Mouse (Mus musculus): ENCODE measurements at regions not wholly inside any gene's neighbourhood (a gene's known extent, or its start where the extent isn't known, plus 50 kb on each side); places are given as distances from the start of the nearest gene placed in this dataset.
"Not testable (repeated sequence)": the region's sequence is repeated elsewhere in the genome, so short reads cannot be mapped to it uniquely, and the experiment has no call there.

DNA sequence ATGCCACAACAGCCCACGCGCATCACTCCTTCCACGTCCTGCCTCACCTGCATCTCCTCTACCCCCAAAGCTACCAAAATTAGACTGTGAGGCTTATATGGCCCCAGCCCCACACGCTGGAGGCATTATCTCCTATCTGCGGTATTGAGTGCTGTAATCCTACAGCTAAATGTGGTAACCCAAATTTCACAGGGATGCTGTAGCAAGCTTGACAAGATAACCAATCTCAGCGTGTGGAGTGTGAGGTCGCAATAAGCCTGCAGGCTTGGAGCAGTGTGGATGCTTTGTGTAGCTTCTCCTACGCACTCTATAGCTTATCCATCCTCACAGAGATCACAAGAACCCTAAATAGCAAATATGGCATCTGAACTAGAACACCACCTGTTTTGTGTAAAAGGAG, 251.2 kb upstream of the Kcnh8 start:
- H3K36me3 ChIP-seq (ENCODE audit: control insufficient read depth, insufficient read depth, low read length, poor library complexity, severe bottlenecking), result no peaks in the 10 kb centered on the region
- DNase-seq (ENCODE audit: low read depth, low spot score), result no peak
- no peaks in the 10 kb centered on the region for H3K27me3 ChIP-seq (ENCODE audit: control insufficient read depth, insufficient read depth, low read length, poor library complexity, severe bottlenecking)

DNA sequence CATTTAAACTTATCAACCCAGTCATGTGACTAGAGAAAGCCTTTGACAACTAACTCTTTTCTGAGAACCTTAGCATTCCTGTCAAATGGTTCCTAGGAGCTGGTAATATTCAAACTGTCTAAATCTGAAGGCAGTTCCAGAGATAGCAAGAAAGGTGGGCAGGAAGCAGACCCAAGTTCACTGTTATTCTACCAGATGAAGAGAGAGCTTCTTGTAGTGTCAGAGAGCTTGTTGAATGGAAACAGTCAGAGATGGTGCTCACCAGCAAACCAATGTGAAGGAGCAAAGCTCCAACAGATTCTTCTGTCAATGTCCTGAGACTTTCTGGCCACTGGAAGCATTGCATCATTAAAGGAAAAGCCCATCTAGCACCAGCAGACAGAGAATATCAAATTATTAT, 251.8 kb upstream of the Kcnh8 start:
- no peak for DNase-seq (ENCODE audit: low read depth, low spot score)
- no peaks in the 10 kb centered on the region for H3K36me3 ChIP-seq (ENCODE audit: control insufficient read depth, insufficient read depth, low read length, poor library complexity, severe bottlenecking)
- H3K27me3 ChIP-seq (ENCODE audit: control insufficient read depth, insufficient read depth, low read length, poor library complexity, severe bottlenecking), result no peaks in the 10 kb centered on the region

GRCm38 (mm10) chr17:52349872-52350271, 252.6 kb upstream of the Kcnh8 start:
- no peak for DNase-seq (ENCODE audit: low read depth, low spot score)
- H3K27me3 ChIP-seq (ENCODE audit: control insufficient read depth, insufficient read depth, low read length, poor library complexity, severe bottlenecking), result no peaks in the 10 kb centered on the region
- no peaks in the 10 kb centered on the region for H3K36me3 ChIP-seq (ENCODE audit: control insufficient read depth, insufficient read depth, low read length, poor library complexity, severe bottlenecking)

GRCm38 (mm10) chr17:52348481-52349083, 253.9 kb upstream of the Kcnh8 start:
- H3K36me3 ChIP-seq (ENCODE audit: control insufficient read depth, insufficient read depth, low read length, poor library complexity, severe bottlenecking), result no peaks in the 10 kb centered on the region
- DNase-seq (ENCODE audit: low read depth, low spot score), result no peak
- H3K27me3 ChIP-seq (ENCODE audit: control insufficient read depth, insufficient read depth, low read length, poor library complexity, severe bottlenecking), result no peaks in the 10 kb centered on the region

- Histone ChIP-seq H3K36me3 (ENCODE audit: control insufficient read depth, insufficient read depth, low read length, poor library complexity, severe bottlenecking) (no peaks in the 10 kb centered on the region), H3K27me3 (ENCODE audit: control insufficient read depth, insufficient read depth, low read length, poor library complexity, severe bottlenecking) (no peaks in the 10 kb centered on the region)
- no peak for DNase-seq (ENCODE audit: low read depth, low spot score)
Measured at GRCm38 (mm10) chr17:52320586-52320985, 281.9 kb upstream of the Kcnh8 start.

DNA sequence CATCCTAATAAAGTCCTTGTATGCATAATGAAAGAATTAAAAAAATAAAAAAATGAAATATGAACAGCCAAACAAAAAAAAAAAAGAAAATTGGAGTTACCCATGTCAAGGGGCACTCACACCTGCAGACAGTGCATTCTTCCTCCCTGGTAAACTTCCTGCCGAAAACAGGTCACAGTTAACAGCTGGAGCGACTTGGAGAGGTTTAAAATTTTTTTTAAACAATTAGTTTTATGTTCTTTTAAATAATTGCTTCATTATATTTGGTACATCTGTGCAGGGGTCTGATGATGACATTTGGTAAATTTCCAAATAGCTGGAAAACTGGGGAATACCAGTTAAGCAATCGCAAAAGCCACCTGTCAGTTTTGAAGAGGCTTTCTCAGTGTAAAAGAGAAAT, 285.5 kb upstream of the Kcnh8 start:
- Histone ChIP-seq H3K36me3 (ENCODE audit: control insufficient read depth, insufficient read depth, low read length, poor library complexity, severe bottlenecking) (no peaks in the 10 kb centered on the region), H3K27me3 (ENCODE audit: control insufficient read depth, insufficient read depth, low read length, poor library complexity, severe bottlenecking) (no peaks in the 10 kb centered on the region)
- DNase-seq (ENCODE audit: low read depth, low spot score), result no peak

GRCm38 (mm10) chr17:52315879-52316278, 286.6 kb upstream of the Kcnh8 start:
- Histone ChIP-seq H3K27me3 (ENCODE audit: control insufficient read depth, insufficient read depth, low read length, poor library complexity, severe bottlenecking) (no peaks in the 10 kb centered on the region), H3K36me3 (ENCODE audit: control insufficient read depth, insufficient read depth, low read length, poor library complexity, severe bottlenecking) (no peaks in the 10 kb centered on the region)
- no peak for DNase-seq (ENCODE audit: low read depth, low spot score)

DNA sequence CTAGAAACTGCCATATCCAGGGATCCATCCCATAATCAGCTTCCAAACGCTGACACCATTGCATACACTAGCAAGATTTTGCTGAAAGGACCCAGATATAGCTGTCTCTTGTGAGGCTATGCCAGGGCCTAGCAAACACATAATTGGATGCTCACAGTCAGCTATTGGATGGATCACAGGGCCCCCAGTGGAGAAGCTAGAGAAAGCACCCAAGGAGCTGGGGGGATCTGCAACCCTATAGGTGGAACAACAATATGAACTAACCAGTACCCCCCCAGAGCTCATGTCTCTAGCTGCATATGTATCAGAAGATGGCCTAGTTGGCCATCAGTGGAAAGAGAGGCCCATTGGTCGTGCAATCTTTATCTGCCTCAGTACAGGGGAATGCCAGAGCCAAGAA, 287.1 kb upstream of the Kcnh8 start:
- not testable (repeated sequence) for H3K36me3 ChIP-seq (ENCODE audit: control insufficient read depth, insufficient read depth, low read length, poor library complexity, severe bottlenecking); H3K27me3 ChIP-seq (ENCODE audit: control insufficient read depth, insufficient read depth, low read length, poor library complexity, severe bottlenecking); DNase-seq (ENCODE audit: low read depth, low spot score)

DNA sequence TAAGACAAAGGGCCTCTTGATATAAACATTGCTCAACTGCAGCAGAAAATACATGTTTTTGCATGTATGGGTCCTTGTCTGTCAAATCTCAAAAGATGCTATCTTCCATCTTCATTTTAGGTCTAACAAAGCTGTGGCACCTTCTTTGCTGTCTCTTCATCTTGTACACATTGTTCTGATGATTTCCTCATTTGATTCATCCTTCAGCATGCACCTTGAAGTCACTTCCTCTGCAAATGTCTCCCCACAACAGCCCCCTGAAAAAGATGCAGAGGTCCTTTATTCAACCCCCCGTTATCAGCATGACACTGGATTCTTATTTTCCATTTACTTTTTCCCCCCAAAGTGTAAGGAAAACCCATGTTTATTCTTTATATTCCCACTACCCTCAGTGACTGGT, 290.5 kb upstream of the Kcnh8 start:
- no peak for DNase-seq (ENCODE audit: low read depth, low spot score)
- no peaks in the 10 kb centered on the region for H3K36me3 ChIP-seq (ENCODE audit: control insufficient read depth, insufficient read depth, low read length, poor library complexity, severe bottlenecking)

GRCm38 (mm10) chr17:52308789-52309188, 293.7 kb upstream of the Kcnh8 start:
- DNase-seq (ENCODE audit: low read depth, low spot score), result no peak
- Histone ChIP-seq H3K27me3 (ENCODE audit: control insufficient read depth, insufficient read depth, low read length, poor library complexity, severe bottlenecking) (0 out of 2 replicates have a peak, but pooled peaks cover 1% of the 10 kb centered on the region), H3K36me3 (ENCODE audit: control insufficient read depth, insufficient read depth, low read length, poor library complexity, severe bottlenecking) (no peaks in the 10 kb centered on the region)

More for the DNA sequence above, 290.5 kb upstream of the Kcnh8 start:
- H3K27me3 ChIP-seq (ENCODE audit: control insufficient read depth, insufficient read depth, low read length, poor library complexity, severe bottlenecking), result no peaks in the 10 kb centered on the region

DNA sequence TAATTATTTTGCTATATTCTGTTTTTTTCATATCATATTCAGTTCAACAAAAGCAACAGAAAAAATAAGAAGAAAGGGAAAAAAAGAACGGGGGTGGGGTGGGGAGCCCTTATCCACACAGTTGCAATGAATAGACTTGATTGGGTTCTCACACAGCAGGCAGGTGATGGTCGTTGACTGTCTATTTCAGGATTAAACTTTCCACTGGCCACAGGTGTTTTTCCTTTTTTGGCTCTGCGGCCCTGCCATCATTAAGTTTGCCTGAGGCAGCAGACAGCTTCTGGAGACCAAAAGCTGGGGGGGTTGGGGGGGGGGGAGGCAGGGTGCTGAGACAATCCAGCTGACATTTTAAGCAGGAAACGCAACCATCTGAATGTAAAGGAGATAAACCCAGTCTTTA, 298.4 kb upstream of the Kcnh8 start:
- no peak for DNase-seq (ENCODE audit: low read depth, low spot score)
- H3K36me3 ChIP-seq (ENCODE audit: control insufficient read depth, insufficient read depth, low read length, poor library complexity, severe bottlenecking), result no peaks in the 10 kb centered on the region
- 0 out of 2 replicates have a peak, but pooled peaks cover 1% of the 10 kb centered on the region for H3K27me3 ChIP-seq (ENCODE audit: control insufficient read depth, insufficient read depth, low read length, poor library complexity, severe bottlenecking)

DNA sequence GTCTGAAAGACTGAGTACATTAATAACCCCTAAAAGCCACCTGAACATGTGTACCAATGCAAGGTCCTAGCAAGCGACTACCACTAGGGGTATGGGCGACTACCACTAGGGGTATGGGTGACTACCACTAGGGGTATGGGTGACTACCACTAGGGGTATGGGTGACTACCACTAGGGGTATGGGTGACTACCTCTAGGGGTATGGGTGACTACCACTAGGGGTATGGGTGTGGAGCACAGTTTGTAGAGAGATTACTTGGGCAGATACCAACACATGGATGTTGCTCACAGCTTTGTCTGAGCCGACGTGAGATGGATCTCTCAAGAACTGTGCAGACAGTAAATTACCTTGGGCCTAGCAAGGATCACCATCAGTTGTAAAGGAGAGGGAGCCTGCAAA, 299.2 kb upstream of the Kcnh8 start:
- peak; percentile 2 for DNase-seq (ENCODE audit: low read depth, low spot score)
- Histone ChIP-seq H3K27me3 (ENCODE audit: control insufficient read depth, insufficient read depth, low read length, poor library complexity, severe bottlenecking) (0 out of 2 replicates have a peak, but pooled peaks cover 1% of the 10 kb centered on the region), H3K36me3 (ENCODE audit: control insufficient read depth, insufficient read depth, low read length, poor library complexity, severe bottlenecking) (no peaks in the 10 kb centered on the region)

DNA sequence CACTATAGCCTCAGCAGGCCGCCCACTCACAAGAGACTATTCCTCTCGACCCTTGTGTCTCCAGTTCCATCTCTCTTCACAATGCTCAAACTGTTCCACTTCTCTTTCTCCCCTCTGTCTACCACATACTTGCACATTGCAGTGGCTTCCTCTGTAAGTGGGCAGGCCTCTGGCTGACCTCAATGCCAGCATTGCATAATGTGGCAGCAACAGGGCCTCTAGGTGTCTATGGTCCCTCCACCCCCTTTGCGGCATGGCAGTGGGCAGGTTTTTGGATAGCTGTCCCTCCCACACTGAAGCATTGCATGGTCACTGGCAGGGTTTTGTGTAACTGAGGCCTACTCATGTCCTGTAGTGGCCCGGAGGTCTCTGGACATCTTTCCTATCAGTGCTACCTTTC, 302.7 kb upstream of the Kcnh8 start:
- no peak for DNase-seq (ENCODE audit: low read depth, low spot score)
- H3K36me3 ChIP-seq (ENCODE audit: control insufficient read depth, insufficient read depth, low read length, poor library complexity, severe bottlenecking), result no peaks in the 10 kb centered on the region
- H3K27me3 ChIP-seq (ENCODE audit: control insufficient read depth, insufficient read depth, low read length, poor library complexity, severe bottlenecking), result no peaks in the 10 kb centered on the region

DNA sequence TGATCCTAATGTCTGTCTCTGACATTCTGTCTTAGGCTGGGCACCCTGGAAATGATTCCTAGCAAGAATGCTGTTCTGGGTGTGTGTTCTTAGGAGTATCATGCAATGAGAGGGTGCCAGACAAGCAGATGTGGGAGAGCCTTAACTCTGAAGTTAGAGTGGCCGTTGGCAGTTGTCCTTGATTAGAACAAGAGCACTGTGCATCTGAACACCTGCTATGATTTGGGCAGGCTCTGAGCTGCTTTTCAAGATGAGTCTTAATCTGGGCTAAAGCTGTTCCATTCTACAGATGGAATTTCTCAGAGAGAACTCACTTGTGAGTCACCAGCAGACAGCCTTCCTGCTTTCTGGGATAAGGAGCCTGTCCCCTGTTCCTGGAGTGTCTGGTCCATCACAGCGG, 317.1 kb upstream of the Kcnh8 start:
- Histone ChIP-seq H3K36me3 (ENCODE audit: control insufficient read depth, insufficient read depth, low read length, poor library complexity, severe bottlenecking) (no peaks in the 10 kb centered on the region), H3K27me3 (ENCODE audit: control insufficient read depth, insufficient read depth, low read length, poor library complexity, severe bottlenecking) (no peaks in the 10 kb centered on the region)
- no peak for DNase-seq (ENCODE audit: low read depth, low spot score)

DNA sequence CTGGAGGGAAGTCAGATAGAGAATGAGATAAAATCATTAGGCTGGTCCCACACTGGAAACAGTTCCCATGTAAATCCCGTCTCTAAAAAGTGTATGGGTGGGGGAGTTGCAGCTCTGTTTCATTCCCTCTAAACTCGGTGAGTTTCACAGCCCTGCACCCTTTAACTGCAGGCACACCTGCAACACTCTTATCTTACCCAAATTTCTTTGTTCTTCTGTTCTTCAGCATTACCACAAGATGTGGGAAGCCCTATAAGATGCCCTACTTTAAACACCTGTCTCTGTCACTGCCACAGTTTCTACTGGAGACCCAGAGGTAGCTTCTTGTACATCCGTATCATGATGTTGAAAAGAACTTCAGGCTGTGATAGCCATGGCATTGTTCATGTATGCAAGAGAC, 320.2 kb upstream of the Kcnh8 start:
- DNase-seq (ENCODE audit: low read depth, low spot score), result no peak
- Histone ChIP-seq H3K27me3 (ENCODE audit: control insufficient read depth, insufficient read depth, low read length, poor library complexity, severe bottlenecking) (no peaks in the 10 kb centered on the region), H3K36me3 (ENCODE audit: control insufficient read depth, insufficient read depth, low read length, poor library complexity, severe bottlenecking) (no peaks in the 10 kb centered on the region)

- H3K36me3 ChIP-seq (ENCODE audit: control insufficient read depth, insufficient read depth, low read length, poor library complexity, severe bottlenecking), result no peaks in the 10 kb centered on the region
- DNase-seq (ENCODE audit: low read depth, low spot score), result no peak
- H3K27me3 ChIP-seq (ENCODE audit: control insufficient read depth, insufficient read depth, low read length, poor library complexity, severe bottlenecking), result no peaks in the 10 kb centered on the region
Measured at GRCm38 (mm10) chr17:52278523-52278922, 324.0 kb upstream of the Kcnh8 start.

Data from splenic B cell, adult 2 months (primary cell).